Mouse (Mus musculus) right cerebral cortex, adult 18-20 months (tissue): ENCODE measurements around the gene Sp2.

Source experiments
- DNase-seq: peaks from one replicate; pipeline ENCODE4 v3.0.0; 2022; ENCODE audit warnings: mixed read lengths

Gene Sp2

DNA sequence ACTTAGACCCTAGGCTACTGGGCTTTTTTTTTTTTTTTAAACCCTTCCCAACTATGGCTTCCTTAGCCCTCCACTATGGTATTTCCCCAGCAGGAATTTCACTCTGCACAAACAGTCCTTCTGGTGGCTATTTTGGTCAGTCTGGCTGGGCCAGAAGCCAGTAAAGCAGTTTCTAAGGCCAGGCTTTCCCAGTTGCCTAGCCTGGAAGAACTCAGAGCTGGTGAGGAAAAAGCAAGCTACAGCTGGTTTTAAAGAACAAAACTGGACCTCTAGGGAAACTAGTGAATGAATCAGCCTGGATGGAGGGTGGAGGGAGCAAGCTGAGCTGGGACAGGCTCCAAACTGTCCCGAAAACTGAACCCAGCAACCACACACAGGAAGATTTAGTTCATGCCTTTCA is 13.0 kb downstream of the Sp2 start:
- DNase-seq: peak; percentile 65

DNA sequence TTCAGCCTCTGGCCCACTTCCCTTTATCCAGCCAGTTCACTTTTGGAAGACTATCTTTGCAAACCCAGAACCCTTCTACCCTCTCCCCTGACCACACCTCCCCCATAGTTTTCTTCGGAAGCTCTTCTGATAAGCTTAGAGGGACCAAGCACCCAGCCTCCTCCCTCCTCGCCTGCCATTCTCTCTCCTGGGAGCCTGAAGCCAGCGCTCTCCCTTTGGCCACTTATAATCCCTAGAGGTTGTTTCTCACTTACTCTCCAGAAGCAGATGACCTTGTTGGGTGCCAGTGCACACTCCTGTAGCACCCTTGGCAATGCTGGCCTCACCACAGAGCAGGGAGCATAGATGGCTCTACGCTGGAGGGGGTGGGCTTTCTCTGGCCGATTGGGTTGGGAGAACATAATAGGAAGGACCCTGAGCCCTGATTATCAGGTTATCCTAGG is 13.5 kb downstream of the Sp2 start:
- no peak for DNase-seq

DNA sequence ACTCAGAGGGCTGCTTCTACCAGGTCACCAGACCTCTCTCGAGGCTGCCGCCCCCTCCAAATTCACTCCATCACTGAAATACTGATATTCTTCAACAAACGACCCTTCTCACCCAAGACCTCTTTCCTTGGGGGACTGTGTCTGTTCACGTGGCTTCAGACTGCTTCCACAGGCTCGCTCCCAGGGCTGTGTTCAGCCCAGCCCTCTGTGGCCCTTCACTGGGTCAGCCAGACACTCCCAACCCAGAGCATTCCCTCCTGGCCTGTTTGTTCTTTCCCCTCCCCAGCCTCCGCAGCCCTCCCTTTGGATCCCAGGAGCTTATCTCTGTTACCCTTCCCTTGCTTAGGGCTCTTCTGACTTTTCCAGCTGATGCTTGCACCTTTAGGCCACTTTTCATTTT is 14.3 kb downstream of the Sp2 start:
- DNase-seq: no peak

DNA sequence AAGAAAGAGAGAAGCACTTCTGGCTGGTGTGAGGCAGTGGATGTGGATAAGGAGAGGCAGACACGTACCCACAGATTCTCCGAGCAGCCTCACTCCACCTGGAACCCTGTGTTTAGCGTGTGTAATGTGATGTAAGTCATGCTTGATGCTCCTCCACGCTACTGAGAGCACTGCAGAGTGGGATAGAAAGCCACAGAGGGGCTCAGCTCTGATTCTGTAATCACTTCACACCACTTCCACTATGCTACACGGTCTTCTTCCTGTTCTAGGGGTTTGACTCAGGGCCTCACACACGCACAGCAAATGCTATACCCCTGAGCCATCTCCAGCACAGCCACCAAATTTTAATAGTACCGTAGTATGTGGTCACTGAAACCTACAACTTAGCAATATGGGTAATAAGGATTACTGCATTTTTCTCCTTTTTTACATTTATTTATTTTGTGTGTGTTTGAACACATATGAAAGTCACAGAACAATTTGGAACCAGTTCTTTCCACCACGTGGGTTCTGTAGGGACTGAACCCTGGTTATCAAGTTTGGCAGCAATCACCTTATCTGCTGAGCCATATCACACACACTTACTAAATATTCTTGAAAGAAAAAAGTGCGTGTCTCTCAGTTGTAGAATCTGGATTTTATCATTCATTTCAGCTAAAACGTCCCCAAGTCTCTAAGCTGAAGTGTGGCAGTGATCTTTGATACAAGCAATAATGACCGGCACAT is 15.1 kb downstream of the Sp2 start:
- no peak for DNase-seq

DNA sequence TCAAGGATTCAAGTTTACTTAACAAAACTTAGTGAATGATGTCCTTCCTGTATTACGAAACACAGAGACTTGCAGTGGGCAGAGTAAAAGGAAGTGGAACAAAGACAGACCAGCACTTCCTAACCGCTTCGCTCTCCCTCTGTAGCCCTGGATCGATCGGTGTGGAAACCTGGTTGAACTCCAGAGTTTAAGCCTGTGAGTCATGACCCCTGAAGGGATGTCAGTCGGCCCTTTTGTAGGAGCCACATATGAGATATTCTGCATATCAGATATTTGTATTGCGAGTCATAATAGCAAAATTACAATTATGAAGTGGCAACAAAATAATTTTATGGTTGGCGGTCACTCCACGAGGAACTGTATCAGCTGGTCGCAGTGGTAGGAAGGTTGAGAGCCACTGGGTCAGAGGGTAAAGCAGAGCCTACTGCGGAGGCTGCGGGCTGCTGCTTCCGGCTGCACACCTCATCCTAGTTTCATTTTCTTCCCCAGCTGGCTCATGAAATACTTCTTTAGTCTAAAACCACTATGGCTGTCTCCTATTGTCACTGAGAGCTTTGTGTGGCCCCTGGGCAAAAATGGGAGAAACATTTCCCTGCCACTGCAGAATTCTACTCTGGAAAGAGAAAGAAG is 15.7 kb downstream of the Sp2 start:
- DNase-seq: no peak

DNA sequence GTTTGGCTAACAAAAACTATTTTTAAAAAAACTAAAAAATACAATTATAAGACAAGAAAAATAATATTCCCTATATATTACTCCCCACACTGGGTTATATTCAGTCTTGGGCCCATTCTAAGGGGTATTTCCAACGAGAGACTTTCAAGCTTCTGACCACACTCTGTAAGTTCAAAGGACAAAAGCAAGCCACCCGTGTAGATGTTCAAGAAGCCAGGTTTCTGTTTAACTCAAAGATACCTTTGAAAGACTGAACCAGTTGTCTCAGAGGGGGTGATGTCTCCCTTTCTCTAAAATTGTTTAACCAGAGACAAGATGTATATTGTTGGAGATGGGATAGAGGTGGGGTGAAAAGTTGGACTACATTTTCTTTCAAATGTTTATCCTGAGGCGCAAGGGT is 16.6 kb downstream of the Sp2 start:
- no peak for DNase-seq

DNA sequence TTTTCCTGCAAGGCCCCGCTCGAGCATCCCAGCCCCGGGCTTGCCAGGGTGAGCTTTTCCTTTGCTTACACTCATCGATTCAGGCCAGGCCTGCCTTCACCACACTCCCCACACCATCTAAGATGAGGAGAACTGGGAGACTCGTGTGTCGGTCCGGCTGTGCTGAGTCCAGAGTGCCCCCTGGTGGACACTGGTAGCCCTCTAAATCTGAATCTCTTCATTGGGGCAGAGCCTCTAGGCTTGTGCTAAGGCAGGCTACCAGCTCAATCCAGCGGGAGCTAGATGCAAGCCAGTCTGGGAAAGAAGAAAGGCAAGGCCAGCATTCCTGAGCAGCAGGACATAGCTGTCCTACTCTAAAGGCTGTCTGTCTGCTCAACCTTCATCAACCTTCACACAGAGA is 19.2 kb downstream of the Sp2 start:
- peak; percentile 89 for DNase-seq

DNA sequence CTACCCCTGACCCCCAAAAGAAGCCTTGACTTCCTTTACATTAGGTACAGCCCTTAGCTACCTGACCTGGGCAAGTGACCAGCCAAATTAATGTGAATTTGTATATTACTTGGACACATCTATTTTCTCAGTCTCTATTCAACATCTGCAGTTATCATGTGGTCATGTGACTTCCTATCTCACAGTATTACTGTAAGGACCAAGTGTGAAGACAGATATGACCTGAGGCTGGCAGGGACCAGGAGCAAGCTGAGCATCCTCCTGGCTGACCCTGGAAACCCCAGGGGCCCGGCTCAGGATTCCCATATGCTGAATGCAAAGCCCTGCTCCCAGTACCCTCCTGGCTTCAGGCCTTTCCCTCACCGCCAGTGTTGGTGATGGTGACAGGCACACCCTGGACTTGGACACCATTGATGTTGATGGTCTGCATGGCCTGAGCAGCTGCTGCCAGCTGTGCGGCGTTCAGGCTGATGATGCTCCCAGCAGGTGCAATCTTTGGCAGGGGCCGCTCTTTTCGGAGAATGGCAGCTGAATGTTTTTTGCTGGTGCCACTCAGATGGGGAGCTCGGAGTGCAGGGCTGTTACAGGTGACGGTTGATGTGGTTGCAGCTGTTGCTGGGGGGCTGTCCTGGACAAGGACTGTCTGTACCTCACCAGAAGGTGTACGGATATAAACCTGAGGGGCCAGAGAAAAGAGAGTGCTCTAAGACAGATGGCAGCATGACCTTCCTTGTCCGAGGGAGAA is 25.5 kb downstream of the Sp2 start:
- no peak for DNase-seq

DNA sequence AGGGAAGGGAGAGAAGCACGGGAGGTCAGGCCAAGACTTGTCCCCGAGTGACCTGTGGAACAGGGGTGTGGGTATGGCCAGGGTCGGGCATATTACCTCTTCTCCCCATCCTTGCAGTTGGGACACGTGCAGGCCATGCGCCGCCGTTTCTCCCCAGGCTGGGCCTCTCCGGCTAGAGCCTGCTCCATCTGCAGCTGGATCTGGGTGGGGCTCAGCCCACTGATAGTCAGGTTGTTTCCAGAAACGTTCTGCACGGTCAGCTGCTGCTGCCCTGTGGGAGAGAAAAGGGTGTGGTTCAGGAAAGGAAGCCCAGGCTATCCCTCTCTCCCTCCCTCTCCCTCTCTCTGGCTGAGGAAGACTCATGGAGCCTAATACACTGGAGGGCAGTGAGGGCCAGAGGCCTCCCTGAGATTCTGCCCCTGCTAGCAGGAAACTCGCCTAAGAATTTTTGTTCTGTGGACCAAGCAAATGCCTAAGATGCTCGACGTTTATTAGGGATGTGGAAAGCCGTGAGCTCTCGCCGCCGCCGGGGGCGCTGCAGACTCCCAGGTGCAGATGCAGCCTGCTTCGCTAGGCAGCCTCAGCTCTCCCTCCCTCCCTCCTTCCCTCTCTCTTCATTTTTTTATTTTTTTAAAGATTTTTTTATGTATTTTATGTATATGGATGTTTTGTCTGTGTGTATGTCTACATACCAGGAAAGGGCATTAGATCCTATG is 26.6 kb downstream of the Sp2 start:
- DNase-seq: no peak

DNA sequence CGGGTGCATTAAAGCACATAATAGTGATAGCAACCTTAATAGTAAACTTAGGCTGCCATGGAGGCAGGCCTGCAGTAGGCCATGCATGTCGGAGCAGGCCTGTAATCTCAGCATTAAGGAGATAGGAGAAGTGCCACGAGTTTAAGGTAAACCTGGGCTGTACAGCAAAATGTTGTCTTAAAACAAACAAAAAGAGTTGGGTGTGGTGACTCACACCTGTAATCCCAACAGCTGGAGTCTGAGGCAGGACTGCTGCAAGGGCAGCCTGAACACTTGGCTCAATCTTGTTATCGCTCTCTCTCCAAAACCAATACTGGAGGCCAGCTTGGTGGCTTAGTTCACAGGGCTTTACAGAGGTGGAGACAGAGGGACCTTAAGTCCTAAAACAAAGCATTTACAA is 27.7 kb downstream of the Sp2 start:
- no peak for DNase-seq

DNA sequence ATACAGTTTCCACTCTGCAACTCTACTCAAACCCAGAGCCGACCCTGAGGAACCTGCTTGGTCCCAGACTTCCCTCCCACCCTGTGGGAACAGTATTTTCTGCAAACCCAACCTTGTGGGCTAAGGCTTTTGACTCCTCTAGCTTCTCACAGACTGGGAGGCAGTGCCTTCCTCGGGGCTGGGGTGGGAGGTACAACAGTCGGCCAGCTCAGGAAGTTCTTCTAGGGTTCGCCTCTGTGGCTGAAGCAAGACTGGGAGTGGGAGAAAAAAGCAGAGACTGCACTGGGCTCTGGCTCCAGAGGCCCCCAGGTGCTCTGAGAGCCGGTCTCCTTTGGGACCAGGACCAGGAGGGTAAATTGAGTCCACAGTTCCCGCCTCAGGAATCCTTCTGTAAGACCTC is 29.9 kb downstream of the Sp2 start:
- no peak for DNase-seq

DNA sequence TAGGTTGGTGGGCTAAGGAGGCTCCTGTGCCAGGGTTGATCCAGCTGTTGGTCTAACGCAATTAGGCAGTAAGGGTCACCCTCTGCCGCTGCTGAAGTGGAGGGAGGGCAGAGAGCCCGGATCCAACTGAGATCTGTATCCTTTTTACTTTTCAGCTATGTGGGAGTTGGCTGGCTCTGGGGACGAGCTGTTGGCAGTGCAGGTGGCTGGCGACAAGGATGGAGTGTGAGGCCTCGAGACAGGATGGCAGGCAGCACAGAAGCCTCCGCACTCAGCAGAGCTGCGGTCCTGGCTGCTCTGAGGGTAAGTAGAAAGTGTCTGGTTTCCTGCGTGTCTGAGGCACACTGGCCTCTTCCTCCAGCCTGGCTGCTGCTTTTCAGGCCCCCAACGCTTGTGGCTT is 30.3 kb downstream of the Sp2 start:
- peak; percentile 43 for DNase-seq

DNA sequence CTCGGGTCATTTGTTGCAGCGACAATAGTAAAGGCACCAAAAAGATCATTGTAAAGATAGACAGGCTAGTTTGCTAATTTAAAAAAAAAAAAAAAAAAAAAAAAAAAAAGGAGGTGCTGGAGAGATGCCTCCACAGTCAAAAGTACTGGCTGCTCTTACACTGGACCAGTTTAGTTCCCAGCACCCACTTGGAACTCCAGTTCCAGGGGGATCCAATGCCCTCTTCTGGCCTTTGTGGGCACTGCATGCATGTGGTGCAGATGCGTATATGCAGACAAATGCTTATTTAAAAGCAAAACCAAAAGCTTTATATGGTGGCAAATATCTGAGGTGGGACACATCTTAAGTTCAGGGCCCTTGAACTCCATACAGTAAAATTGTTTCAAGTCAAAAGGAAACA is 32.0 kb downstream of the Sp2 start:
- no peak for DNase-seq

DNA sequence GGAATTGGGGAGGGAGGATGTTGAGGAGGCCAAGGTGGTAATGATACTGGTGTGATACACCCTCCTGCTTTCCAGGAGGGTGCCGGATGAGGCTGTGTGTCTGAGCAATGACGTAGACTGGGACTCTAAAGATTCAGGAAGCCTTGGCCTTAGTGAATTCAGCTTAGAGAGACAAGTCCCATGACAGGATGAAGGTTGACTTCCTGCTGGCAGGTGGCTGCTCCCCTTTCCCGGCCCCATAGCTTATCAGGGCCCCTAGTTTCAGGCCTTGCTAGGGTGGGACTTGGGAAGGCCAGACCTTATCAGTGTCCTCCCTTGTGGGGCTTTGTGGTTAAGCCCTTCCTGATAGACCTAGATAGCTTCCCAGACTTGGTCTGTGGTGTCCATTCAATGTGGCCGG is 34.9 kb downstream of the Sp2 start:
- DNase-seq: no peak

DNA sequence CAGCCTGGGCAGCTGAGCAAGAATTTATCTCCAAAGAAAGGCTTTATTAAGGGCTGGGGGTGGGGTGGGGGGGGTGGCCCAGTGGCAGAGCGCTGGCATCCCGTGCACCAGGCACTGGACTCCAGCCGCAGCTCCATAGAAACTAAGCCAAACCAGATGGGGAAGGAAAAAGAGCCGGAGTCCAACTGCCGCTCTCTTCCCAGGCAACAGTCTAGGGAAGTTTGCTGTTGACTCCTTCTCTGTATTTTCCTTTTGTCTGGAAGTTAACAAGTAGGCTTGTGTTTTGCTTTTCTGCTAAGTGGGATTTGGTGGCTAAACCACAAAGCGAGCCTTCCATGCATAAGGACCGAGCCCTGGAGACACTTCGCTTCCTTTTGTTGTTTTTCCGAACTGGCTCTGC is 36.3 kb downstream of the Sp2 start:
- DNase-seq: no peak

DNA sequence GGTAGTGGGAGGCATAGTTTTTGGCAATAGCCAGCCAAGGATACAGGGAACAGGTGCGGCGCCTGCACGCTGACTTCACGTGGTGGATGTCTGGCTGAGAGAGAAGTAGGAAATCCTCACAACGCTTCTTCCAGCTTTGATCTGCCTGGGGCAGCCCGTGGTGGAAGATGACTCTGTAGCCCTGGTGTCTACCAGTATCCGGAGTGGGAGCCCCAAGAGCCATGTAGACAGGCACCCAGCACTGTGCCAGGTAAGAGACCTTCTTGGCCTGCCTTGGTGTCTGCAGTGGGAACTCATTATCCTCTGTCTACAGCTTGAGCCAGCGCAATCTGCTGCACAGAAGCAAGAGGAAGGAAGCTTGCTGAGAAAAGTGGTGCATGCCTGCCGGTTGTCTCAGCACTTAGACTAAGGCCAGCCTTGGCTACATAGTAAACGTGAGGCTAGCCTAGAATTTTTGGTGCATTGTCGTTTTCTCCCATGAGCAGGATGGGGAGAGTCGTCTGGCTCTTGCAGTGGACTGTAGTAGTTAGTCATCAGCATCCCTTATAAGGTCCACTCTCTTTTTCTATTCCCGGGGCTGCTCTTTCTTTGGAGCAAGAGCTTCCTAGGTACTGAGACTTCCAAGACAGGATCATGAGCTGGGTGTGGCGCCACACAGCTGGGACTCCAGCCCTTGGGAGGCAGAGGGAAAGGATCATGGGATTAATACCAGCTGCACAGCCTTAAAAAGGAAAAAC is 37.7 kb downstream of the Sp2 start:
- DNase-seq: no peak

DNA sequence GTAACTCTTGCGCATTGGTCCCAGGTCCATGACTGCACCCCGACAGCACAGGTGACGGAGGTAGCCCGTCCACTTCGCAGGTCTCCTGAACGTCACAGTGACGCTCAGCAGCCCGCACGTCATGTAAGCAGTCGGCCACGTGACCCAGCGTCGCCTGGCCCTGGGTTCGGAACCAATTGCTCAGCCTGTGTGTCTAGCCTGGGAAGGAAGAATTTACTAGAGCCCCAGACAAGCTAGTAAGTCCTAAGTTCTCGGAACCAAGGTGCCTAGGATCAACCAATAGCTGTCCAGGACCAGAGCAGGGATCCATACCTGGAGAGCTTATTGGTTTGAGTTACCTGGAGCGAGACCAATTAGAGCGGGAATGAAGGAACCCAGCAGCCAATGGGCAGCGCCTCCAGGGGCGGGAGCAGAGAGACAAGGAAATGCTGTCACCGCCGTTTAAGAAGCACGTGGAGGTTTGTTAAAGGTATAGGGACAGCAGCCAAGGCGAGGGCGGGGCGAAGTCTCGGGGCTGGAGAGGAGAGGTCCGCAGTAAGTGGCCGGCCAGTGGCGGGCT is 38.9 kb downstream of the Sp2 start, which contains the start of gene Pnpo:
Gene Pnpo, minus strand, starts transcription at position 241 of the 559 bp plus-strand sequence.
- peak; percentile 96 for DNase-seq

DNA sequence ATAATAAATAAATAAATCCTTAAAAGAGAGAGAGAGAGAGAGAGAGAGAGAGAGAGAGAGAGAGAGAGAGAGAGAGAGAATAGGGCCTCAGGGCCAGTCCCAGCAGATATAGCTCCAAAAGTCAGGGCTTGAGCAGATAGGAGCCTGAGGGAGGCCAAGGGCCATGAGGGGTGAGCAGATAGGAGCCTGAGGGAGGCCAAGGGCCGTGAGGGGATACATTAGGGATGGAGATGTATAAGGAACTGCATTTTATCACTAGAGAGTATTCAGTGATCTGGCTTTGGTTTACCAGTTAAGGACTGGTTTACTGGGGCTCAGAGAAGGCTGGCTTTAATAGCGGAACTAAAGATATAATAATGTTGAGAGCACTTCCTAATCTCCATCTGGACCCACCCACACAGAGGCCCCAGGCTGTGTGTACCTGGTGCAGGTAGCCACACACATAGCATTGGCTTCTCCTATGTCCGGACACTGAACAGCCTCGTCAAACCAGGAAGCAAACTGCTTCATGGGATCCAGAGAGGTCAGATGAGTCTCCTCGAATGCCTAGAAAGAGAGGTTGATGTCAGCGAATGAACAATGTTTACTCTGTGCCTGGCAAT is 40.7 kb downstream of the Sp2 start:
- no peak for DNase-seq

DNA sequence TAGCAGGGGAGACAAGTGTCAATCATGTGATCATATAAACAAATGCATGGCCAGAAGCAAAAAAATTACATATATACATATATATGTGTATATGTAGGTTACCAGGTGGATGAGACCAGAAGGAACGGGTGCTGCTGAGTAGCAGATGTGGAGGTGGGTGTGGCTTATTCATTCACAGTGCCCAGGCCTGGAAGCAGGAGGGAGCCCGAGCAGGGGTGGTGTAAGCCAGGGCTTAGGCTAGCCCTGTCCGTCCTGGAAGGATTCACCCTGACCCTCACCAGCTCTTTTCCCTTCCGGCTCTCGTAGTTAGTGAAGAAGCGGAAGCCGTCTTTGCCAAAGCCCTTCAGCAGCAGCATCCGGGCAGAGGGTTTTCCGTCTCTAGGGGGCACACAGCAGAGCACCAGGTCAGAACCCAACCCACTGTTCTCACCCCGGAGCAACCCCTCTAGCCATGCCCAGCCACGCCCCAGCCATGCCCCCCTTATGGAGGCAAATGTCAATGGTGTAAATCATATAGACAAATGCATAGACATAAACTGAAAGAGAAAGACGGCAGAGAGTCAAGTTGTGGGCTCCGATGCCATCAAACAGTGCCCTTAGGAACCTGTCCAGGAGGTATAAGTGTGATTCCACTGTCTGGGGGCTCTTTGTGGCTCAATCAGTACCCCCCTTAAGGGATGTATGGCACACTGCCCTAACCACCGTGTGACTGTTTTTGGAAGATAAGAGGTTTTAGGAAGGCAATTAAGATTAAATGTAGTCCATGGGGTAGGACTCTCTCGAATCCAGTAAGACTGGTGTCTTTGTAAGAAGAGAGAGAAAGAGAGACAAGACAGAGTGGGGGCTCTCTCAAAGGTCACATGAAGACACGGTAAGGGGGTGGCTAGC is 41.9 kb downstream of the Sp2 start:
- DNase-seq: no peak

DNA sequence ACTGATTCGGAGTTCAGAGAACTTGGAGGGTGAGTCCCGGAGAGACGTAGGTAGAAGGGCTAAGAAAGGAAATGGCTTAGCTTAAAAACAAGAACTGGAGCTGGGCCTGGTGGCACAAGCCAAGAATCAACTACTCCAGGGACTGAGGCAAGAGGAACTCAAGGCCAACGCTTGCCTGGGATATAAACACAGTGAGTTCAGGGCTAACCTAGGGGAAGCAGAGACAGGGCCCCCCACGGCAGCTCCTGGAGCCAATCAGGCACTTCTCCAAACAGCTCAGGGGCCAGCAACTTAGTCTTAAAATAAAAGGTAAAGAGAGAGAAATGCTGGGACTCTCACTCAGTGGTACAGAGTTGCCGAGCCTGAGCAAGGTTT is 44.3 kb downstream of the Sp2 start:
- no peak for DNase-seq
